ENCODE assay signal across 22 mouse cellular contexts in the genomic region with DNA sequence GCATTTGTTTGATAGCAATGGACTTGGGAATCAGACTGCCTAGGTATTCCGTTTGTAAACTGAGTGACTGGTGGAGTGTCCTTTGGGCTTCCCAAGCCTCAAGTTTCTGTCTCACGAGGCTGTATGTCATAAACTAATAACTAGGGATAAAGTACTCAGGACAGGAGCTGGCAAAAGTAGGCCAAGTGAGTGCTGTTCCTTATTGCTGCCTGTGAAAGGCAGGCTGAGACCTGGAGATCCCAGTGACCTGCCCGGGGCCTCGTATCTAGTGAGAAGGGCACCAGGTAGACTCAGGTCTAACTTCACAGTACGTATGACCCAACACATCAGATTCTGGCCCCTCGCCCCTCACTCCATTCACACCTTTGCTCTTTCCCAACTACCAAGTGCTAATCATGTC. TPM values are rescaled to one million over a fixed set of nuclear protein-coding genes. Genes with fewer than 3 reads are reported as not detected.
"Had no signal": no experiment of that assay in that cellular context is flagged by ENCODE, and none has a peak within 500 bp of the region (broad histone marks: within the 10 kb centered on the region; RNA-seq: fewer than 3 reads in every experiment).

No protein-coding gene starts in this region.

- DNase-seq: retina, postnatal 1 day; right cerebral cortex, adult 18-20 months; right cerebral cortex, postnatal 14 days; right cerebral cortex, postnatal 25 days; right cerebral cortex, postnatal 4 days; spleen, adult 18-20 months; thymus, adult 18-20 months; thymus, adult 2 months; thymus, postnatal 14 days; thymus, postnatal 25 days; thymus, postnatal 36 days; thymus, postnatal 4 days had no signal

- H3K4me3 ChIP-seq: neural tube, embryonic 13.5 days; neural tube, embryonic 15.5 days; stomach, embryonic 15.5 days had no signal

- H3K9ac ChIP-seq: neural tube, embryonic 13.5 days; neural tube, embryonic 15.5 days; stomach, embryonic 15.5 days had no signal

- H3K9me3 ChIP-seq: neural tube, embryonic 13.5 days; neural tube, embryonic 15.5 days; stomach, embryonic 15.5 days had no signal

- H3K36me3 ChIP-seq: neural tube, embryonic 13.5 days; neural tube, embryonic 15.5 days; stomach, embryonic 15.5 days had no signal

- H3K4me2 ChIP-seq: neural tube, embryonic 13.5 days; neural tube, embryonic 15.5 days; stomach, embryonic 15.5 days had no signal

- H3K27ac ChIP-seq: neural tube, embryonic 13.5 days; neural tube, embryonic 15.5 days; stomach, embryonic 15.5 days; stomach, postnatal 0 days had no signal

RNA-seq across cellular contexts. Expression of a gene that starts 54.1 kb away (rescaled TPM):
- polyA plus RNA-seq: small intestine, adult 2 months; spleen, adult 2 months; stomach, embryonic 14.5 days; stomach, embryonic 16.5 days; stomach, postnatal 0 days; thymus, adult 2 months; thymus, postnatal 0 days; urinary bladder, adult 2 months had no signal
